Mouse (Mus musculus): Measurements from ENCODE around the gene Clybl. TPM values are rescaled to one million over a fixed set of nuclear protein-coding genes. Genes with fewer than 3 reads are reported as not detected.

The Clybl gene
- total and polyA plus RNA-seq, 3 experiments = 13.4 to 36.6 TPM; not detected in 1

- Histone ChIP-seq H3K9ac (ENCODE audit: control insufficient read depth, low read depth, low read length, poor library complexity, severe bottlenecking) (no peak overlapping the region), H3K4me3 (ENCODE audit: control insufficient read depth in 1 of 2, insufficient read depth in 1 of 2, low read depth in 2 of 2, low read length in 2 of 2) (no peak overlapping the region), H3K27me3 (ENCODE audit: control insufficient read depth in 1 of 2, insufficient read depth in 2 of 2, low read length in 2 of 2) (no peaks in the 10 kb centered on the region), H3K4me1 (ENCODE audit: control insufficient read depth in 1 of 2, insufficient read depth in 2 of 2, low read length in 2 of 2) (no peaks in the 10 kb centered on the region), H3K27ac (ENCODE audit: control insufficient read depth, low read depth, low read length) (no peak overlapping the region), H3K79me2 (ENCODE audit: control insufficient read depth, insufficient read depth, low read length, poor library complexity) (no peaks in the 10 kb centered on the region), H3K36me3 (ENCODE audit: control insufficient read depth in 1 of 2, insufficient read depth in 2 of 2, low read length in 2 of 2) (no peaks in the 10 kb centered on the region), H3K9me3 (replicated peaks; ENCODE audit: insufficient read depth, low read length) (no peaks in the 10 kb centered on the region)
- TF ChIP-seq TCF12 (IDR thresholded peaks at IDR 0.05; ENCODE audit: low read depth, low read length) (no peak), ZKSCAN1 (IDR thresholded peaks at IDR 0.05; ENCODE audit: low read depth, low read length) (no peak), MAFK (IDR thresholded peaks at IDR 0.05; ENCODE audit: borderline replicate concordance, low read depth, low read length) (no peak), MEF2A (IDR thresholded peaks at IDR 0.05; ENCODE audit: extremely low read depth, insufficient replicate concordance, low read depth, low read length, poor library complexity, severe bottlenecking) (no peak), KAT2A (conservative IDR thresholded peaks at IDR 0.05; ENCODE audit: low read depth, low read length) (no peak), NELFE (IDR thresholded peaks at IDR 0.05; ENCODE audit: low read depth, low read length) (no peak), MXI1 (IDR thresholded peaks at IDR 0.05; ENCODE audit: low read depth, low read length) (no peak), MAZ (IDR thresholded peaks at IDR 0.05; ENCODE audit: low read depth, low read length) (no peak), E2F4 (IDR thresholded peaks at IDR 0.05; ENCODE audit: borderline replicate concordance, low read depth, low read length) (no peak), ZC3H11A (IDR thresholded peaks at IDR 0.05; ENCODE audit: low read depth, low read length) (no peak), ELF1 (IDR thresholded peaks at IDR 0.05; ENCODE audit: low read depth, low read length) (no peak)
- no peak for DNase-seq (ENCODE audit: low read depth, low spot score)
Measured at GRCm38 (mm10) chr14:122412841-122413541, 231.5 kb downstream of the Clybl start.

GRCm38 (mm10) chr14:122413542-122413928 lies 232.0 kb downstream of the Clybl start:
- Histone ChIP-seq H3K9ac (ENCODE audit: control insufficient read depth, low read depth, low read length, poor library complexity, severe bottlenecking) (no peak overlapping the region), H3K4me3 (ENCODE audit: control insufficient read depth in 1 of 2, insufficient read depth in 1 of 2, low read depth in 2 of 2, low read length in 2 of 2) (no peak overlapping the region), H3K4me1 (ENCODE audit: control insufficient read depth in 1 of 2, insufficient read depth in 2 of 2, low read length in 2 of 2) (no peaks in the 10 kb centered on the region), H3K36me3 (ENCODE audit: control insufficient read depth in 1 of 2, insufficient read depth in 2 of 2, low read length in 2 of 2) (no peaks in the 10 kb centered on the region), H3K79me2 (ENCODE audit: control insufficient read depth, insufficient read depth, low read length, poor library complexity) (no peaks in the 10 kb centered on the region), H3K27ac (ENCODE audit: control insufficient read depth, low read depth, low read length) (no peak overlapping the region), H3K27me3 (ENCODE audit: control insufficient read depth in 1 of 2, insufficient read depth in 2 of 2, low read length in 2 of 2) (no peaks in the 10 kb centered on the region), H3K9me3 (replicated peaks; ENCODE audit: insufficient read depth, low read length) (no peaks in the 10 kb centered on the region)
- no peak for DNase-seq (ENCODE audit: low read depth, low spot score)
- TF ChIP-seq CHD1 (IDR thresholded peaks at IDR 0.05; ENCODE audit: low read depth, low read length) (no peak), TCF12 (IDR thresholded peaks at IDR 0.05; ENCODE audit: low read depth, low read length) (no peak), POLR2AphosphoS2 (IDR thresholded peaks at IDR 0.05; ENCODE audit: low read length) (no peak), GABPA (IDR thresholded peaks at IDR 0.05; ENCODE audit: low read depth, low read length) (no peak), GATA1 (IDR thresholded peaks at IDR 0.05; ENCODE audit: low read depth, low read length) (no peak), POLR2AphosphoS5 (IDR thresholded peaks at IDR 0.05; ENCODE audit: borderline replicate concordance, low read depth, low read length) (no peak), MAX (IDR thresholded peaks at IDR 0.05; ENCODE audit: low read length) (no peak), EP300 (IDR thresholded peaks at IDR 0.05; ENCODE audit: low read depth in 1 of 2, low read length in 2 of 2) (no peak), ZNF384 (IDR thresholded peaks at IDR 0.05; ENCODE audit: low read depth, low read length) (no peak), USF2 (IDR thresholded peaks at IDR 0.05; ENCODE audit: borderline replicate concordance in 1 of 2, insufficient read depth in 1 of 2, low read depth in 1 of 2, low read length in 2 of 2) (no peak), ZMIZ1 (IDR thresholded peaks at IDR 0.05; ENCODE audit: low read depth, low read length) (no peak)
